In the genomic region with DNA sequence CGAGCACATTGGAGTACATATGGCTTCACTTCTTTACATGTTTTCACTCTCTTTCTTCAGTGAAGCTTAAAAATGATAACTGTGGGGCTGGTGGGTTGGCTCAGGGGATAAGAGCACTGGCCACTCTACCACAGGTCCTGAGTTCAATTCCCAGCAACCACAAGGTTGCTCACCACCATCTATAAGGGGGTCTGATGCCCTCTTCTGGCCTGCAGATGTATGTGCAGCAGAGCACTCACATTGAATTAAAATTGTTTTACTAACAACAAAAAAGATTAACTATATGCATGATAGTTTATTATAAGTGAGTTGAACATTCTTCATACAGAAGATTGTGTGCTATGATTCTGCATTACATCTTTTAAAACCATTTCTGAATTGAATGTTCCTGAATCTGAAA, we compare ENCODE assay signal across 18 mouse cellular contexts. TPM values are rescaled to one million over a fixed set of nuclear protein-coding genes. Genes with fewer than 3 reads are reported as not detected.
A peak's percentile ranks its signal among the peaks of the same experiment; 100 is the strongest.
DNase-seq lines count a peak whose midpoint lies in the region; ATAC-seq and TF ChIP-seq lines count a peak whose summit lies in the region.
"Had no signal": no experiment of that assay in that cellular context is flagged by ENCODE, and none has a peak within 500 bp of the region (broad histone marks: within the 10 kb centered on the region; RNA-seq: fewer than 3 reads in every experiment).

No protein-coding gene starts in this region.

- TF ChIP-seq CTCF in heart, adult 2 months (IDR thresholded peaks at IDR 0.05): peak; percentile 52
- TF ChIP-seq CTCF in liver, postnatal 0 days (IDR thresholded peaks at IDR 0.05; ENCODE audit: low read depth): peak; percentile 51
- TF ChIP-seq CTCF in MEL (IDR thresholded peaks at IDR 0.05 in 2 of 3, conservative IDR thresholded peaks at IDR 0.05 in 1 of 3; ENCODE audit: control insufficient read depth in 1 of 3, insufficient read depth in 1 of 3, low read depth in 2 of 3, low read length in 3 of 3, poor library complexity in 1 of 3, severe bottlenecking in 1 of 3): peak; percentile 52 to 54 (median 53)

- no peak for TF ChIP-seq EP300 in heart, adult 2 months (IDR thresholded peaks at IDR 0.05; ENCODE audit: insufficient read depth, low read depth, low read length)
- TF ChIP-seq EP300 in liver, postnatal 0 days (IDR thresholded peaks at IDR 0.05; ENCODE audit: low read depth): no peak
- TF ChIP-seq EP300 in MEL (IDR thresholded peaks at IDR 0.05; ENCODE audit: low read depth in 1 of 2, low read length in 2 of 2): no peak

- TF ChIP-seq POLR2A in heart, adult 2 months (IDR thresholded peaks at IDR 0.05; ENCODE audit: insufficient read depth, low read depth, low read length): no peak
- no peak for TF ChIP-seq POLR2A in MEL (IDR thresholded peaks at IDR 0.05; ENCODE audit: control insufficient read depth in 1 of 2, insufficient read depth in 1 of 2, low read depth in 1 of 2, low read length in 2 of 2, poor library complexity in 1 of 2)

- WGBS in heart, adult 2 months: 100% methylated on average over 1 of the region's 1 CpGs
- 96% methylated on average over 1 of the region's 1 CpGs for WGBS in heart, embryonic 10.5 days
- 90% methylated on average over 1 of the region's 1 CpGs for WGBS in liver, postnatal 0 days (ENCODE audit: insufficient replicate concordance)
- WGBS in liver, embryonic 12.5 days (ENCODE audit: insufficient replicate concordance): 100% methylated on average over 1 of the region's 1 CpGs

- no peak overlapping the region for H3K4me2 ChIP-seq in liver, postnatal 0 days (ENCODE audit: low read depth, low read length)
- H3K4me2 ChIP-seq in liver, embryonic 12.5 days: no peak overlapping the region
- H3K4me2 ChIP-seq: heart, embryonic 11.5 days had no signal

- no peaks in the 10 kb centered on the region for H3K27me3 ChIP-seq in heart, adult 2 months (ENCODE audit: control insufficient read depth, insufficient read depth, low read length)
- H3K27me3 ChIP-seq in heart, embryonic 10.5 days (ENCODE audit: insufficient read depth, poor library complexity, severe bottlenecking): no peaks in the 10 kb centered on the region
- no peaks in the 10 kb centered on the region for H3K27me3 ChIP-seq in liver, postnatal 0 days (ENCODE audit: insufficient read depth, low read length)
- H3K27me3 ChIP-seq in liver, embryonic 12.5 days (replicated peaks): no peaks in the 10 kb centered on the region
- H3K27me3 ChIP-seq in MEL (ENCODE audit: control insufficient read depth in 1 of 2, insufficient read depth in 2 of 2, low read length in 2 of 2): no peaks in the 10 kb centered on the region
- no peaks in the 10 kb centered on the region for H3K27me3 ChIP-seq in splenic B cell, adult 2 months (ENCODE audit: control insufficient read depth, insufficient read depth, low read length, poor library complexity, severe bottlenecking)

- H3K9ac ChIP-seq in heart, adult 2 months (ENCODE audit: low read depth, low read length): no peak overlapping the region
- H3K9ac ChIP-seq in liver, postnatal 0 days (replicated peaks): no peak overlapping the region
- no peak overlapping the region for H3K9ac ChIP-seq in liver, embryonic 12.5 days
- H3K9ac ChIP-seq in MEL (ENCODE audit: control insufficient read depth, low read depth, low read length, poor library complexity, severe bottlenecking): no peak overlapping the region

- H3K36me3 ChIP-seq in heart, adult 2 months (ENCODE audit: control insufficient read depth, insufficient read depth, low read length): no peaks in the 10 kb centered on the region
- peaks cover 51% of the 10 kb centered on the region for H3K36me3 ChIP-seq in heart, embryonic 10.5 days
- H3K36me3 ChIP-seq in liver, postnatal 0 days (replicated peaks; ENCODE audit: insufficient read depth, low read length): peaks cover 26% of the 10 kb centered on the region; the same call in 1 of the 2 replicates
- H3K36me3 ChIP-seq in liver, embryonic 12.5 days: peaks cover 59% of the 10 kb centered on the region
- H3K36me3 ChIP-seq in MEL (ENCODE audit: control insufficient read depth in 1 of 2, insufficient read depth in 2 of 2, low read length in 2 of 2): peaks cover 11 to 14% of the 10 kb centered on the region in 2 experiments
- H3K36me3 ChIP-seq in splenic B cell, adult 2 months (ENCODE audit: control insufficient read depth, insufficient read depth, low read length, poor library complexity, severe bottlenecking): peaks cover 2% of the 10 kb centered on the region

- DNase-seq in heart, adult 2 months: no peak
- no peak for DNase-seq in heart, embryonic 10.5 days (ENCODE audit: low spot score)
- DNase-seq in liver, postnatal 0 days: no peak
- peak; percentile 30 for DNase-seq in MEL (ENCODE audit: low read depth, low spot score)
- peak; percentile 15 for DNase-seq in splenic B cell, adult 2 months (ENCODE audit: low read depth, low spot score)
- DNase-seq in cerebellum, adult 18-20 months: no peak
- DNase-seq: cerebellum, adult 2 months; gastrocnemius, postnatal 10 days; heart, postnatal 36 days; lung, postnatal 36 days; right cerebral cortex, adult 18-20 months; spleen, adult 18-20 months; thymus, postnatal 36 days had no signal

- peak; percentile 44 for TF ChIP-seq RAD21 in MEL (IDR thresholded peaks at IDR 0.05; ENCODE audit: low read depth, low read length)

- no peak for ATAC-seq in liver, postnatal 0 days
- ATAC-seq in liver, embryonic 12.5 days: no peak
- ATAC-seq: forebrain, embryonic 16.5 days had no signal

- no peak overlapping the region for H3K4me3 ChIP-seq in heart, adult 2 months
- H3K4me3 ChIP-seq in heart, embryonic 10.5 days: no peak overlapping the region
- no peak overlapping the region for H3K4me3 ChIP-seq in liver, postnatal 0 days (ENCODE audit: low read depth, low read length)
- H3K4me3 ChIP-seq in liver, embryonic 12.5 days: no peak overlapping the region
- no peak overlapping the region for H3K4me3 ChIP-seq in MEL (ENCODE audit: control insufficient read depth in 1 of 2, insufficient read depth in 1 of 2, low read depth in 2 of 2, low read length in 2 of 2)
- H3K4me3 ChIP-seq: erythroblast, embryonic 14.5 days; midbrain, embryonic 10.5 days had no signal

- H3K4me1 ChIP-seq in heart, adult 2 months (ENCODE audit: control insufficient read depth, insufficient read depth, low read length): no peaks in the 10 kb centered on the region
- H3K4me1 ChIP-seq in heart, embryonic 10.5 days: no peaks in the 10 kb centered on the region
- no peaks in the 10 kb centered on the region for H3K4me1 ChIP-seq in liver, postnatal 0 days (ENCODE audit: insufficient read depth)
- no peaks in the 10 kb centered on the region for H3K4me1 ChIP-seq in liver, embryonic 12.5 days
- peaks cover 0 to 12% of the 10 kb centered on the region in 2 experiments; a peak in 2 of 4 replicates for H3K4me1 ChIP-seq in MEL (ENCODE audit: control insufficient read depth in 1 of 2, insufficient read depth in 2 of 2, low read length in 2 of 2)
- H3K4me1 ChIP-seq: midbrain, embryonic 10.5 days had no signal

- intact Hi-C loops in heart, adult 2 months (cut with DNase I): no loop called here

- no peak overlapping the region for H3K27ac ChIP-seq in heart, adult 2 months
- H3K27ac ChIP-seq in heart, embryonic 10.5 days: no peak overlapping the region
- H3K27ac ChIP-seq in liver, postnatal 0 days (ENCODE audit: low read depth): no peak overlapping the region
- no peak overlapping the region for H3K27ac ChIP-seq in liver, embryonic 12.5 days
- no peak overlapping the region for H3K27ac ChIP-seq in MEL (ENCODE audit: control insufficient read depth, low read depth, low read length)
- H3K27ac ChIP-seq: midbrain, embryonic 10.5 days had no signal

- no peaks in the 10 kb centered on the region for H3K79me2 ChIP-seq in heart, adult 2 months (replicated peaks; ENCODE audit: control insufficient read depth, insufficient read depth, low read length)
- no peaks in the 10 kb centered on the region for H3K79me2 ChIP-seq in MEL (ENCODE audit: control insufficient read depth, insufficient read depth, low read length, poor library complexity)

- no peaks in the 10 kb centered on the region for H3K9me3 ChIP-seq in heart, embryonic 10.5 days
- no peaks in the 10 kb centered on the region for H3K9me3 ChIP-seq in liver, postnatal 0 days (ENCODE audit: low read length)
- H3K9me3 ChIP-seq in liver, embryonic 12.5 days (replicated peaks): no peaks in the 10 kb centered on the region
- H3K9me3 ChIP-seq in MEL (replicated peaks; ENCODE audit: insufficient read depth, low read length): no peaks in the 10 kb centered on the region
- H3K9me3 ChIP-seq: midbrain, embryonic 10.5 days had no signal

RNA-seq across cellular contexts. Expression of a gene that starts 9.4 kb away (rescaled TPM):
- 1 to 10 TPM; 6.6 TPM for total RNA-seq in heart, adult 2 months (2021)
- 6.5 and 11.4 TPM in 2 replicates for polyA plus RNA-seq in heart, adult 2 months (2012; rRNA removed)
- polyA plus RNA-seq in heart, embryonic 10.5 days (2016; fragmentation: Nextera tagmentation; extraction: Ambion mirVana): 1.7 and 2.3 TPM in 2 replicates
- 1.2 and 1.3 TPM in 2 replicates for polyA plus RNA-seq in liver, postnatal 0 days (2015; fragmentation: Nextera tagmentation; extraction: Ambion mirVana)
- 1.4 and 1.7 TPM in 2 replicates for polyA plus RNA-seq in liver, embryonic 12.5 days (2016; fragmentation: Nextera tagmentation; extraction: Ambion mirVana)
- 0.46 and 0.50 TPM in 2 replicates for total RNA-seq in MEL (2012; rRNA removed)
- 1 to 10 TPM in 1 of 2 experiments, not detected in 1; 1.1 TPM for polyA plus RNA-seq in MEL (2012; ENCODE audit: insufficient read depth in 1 of 2, insufficient read length in 2 of 2, low read depth in 1 of 2, low replicate concordance in 2 of 2, missing spikeins in 1 of 2)

RNA-seq across cellular contexts. Expression of a gene that starts 10.2 kb away (rescaled TPM):
- 10 to 100 TPM; 14.5 to 14.9 TPM for total RNA-seq in heart, adult 2 months (2021)
- 12.1 and 21.1 TPM in 2 replicates for polyA plus RNA-seq in heart, adult 2 months (2012; rRNA removed)
- 21.0 and 21.3 TPM in 2 replicates for polyA plus RNA-seq in heart, embryonic 10.5 days (2016; fragmentation: Nextera tagmentation; extraction: Ambion mirVana)
- 9.6 and 10.0 TPM in 2 replicates for polyA plus RNA-seq in liver, postnatal 0 days (2015; fragmentation: Nextera tagmentation; extraction: Ambion mirVana)
- polyA plus RNA-seq in liver, embryonic 12.5 days (2016; fragmentation: Nextera tagmentation; extraction: Ambion mirVana): 16.0 and 18.0 TPM in 2 replicates
- total RNA-seq in MEL (2012; rRNA removed): 8.1 and 11.1 TPM in 2 replicates
- 10 to 100 TPM in 1 of 2 experiments, not detected in 1; 17.5 TPM for polyA plus RNA-seq in MEL (2012; ENCODE audit: insufficient read depth in 1 of 2, insufficient read length in 2 of 2, low read depth in 1 of 2, low replicate concordance in 2 of 2, missing spikeins in 1 of 2)

RNA-seq across cellular contexts. Expression of a gene that starts 10.4 kb away (rescaled TPM):
- 10 to 100 TPM in 1 of 2 experiments, 1 to 10 TPM in 1; 9.8 to 10.2 TPM for total RNA-seq in heart, adult 2 months (2021)
- polyA plus RNA-seq in heart, adult 2 months (2012; rRNA removed): 3.6 and 8.1 TPM in 2 replicates
- polyA plus RNA-seq in heart, embryonic 10.5 days (2016; fragmentation: Nextera tagmentation; extraction: Ambion mirVana): 27.4 and 28.5 TPM in 2 replicates
- polyA plus RNA-seq in liver, postnatal 0 days (2015; fragmentation: Nextera tagmentation; extraction: Ambion mirVana): 7.9 and 9.0 TPM in 2 replicates
- 21.7 and 21.8 TPM in 2 replicates for polyA plus RNA-seq in liver, embryonic 12.5 days (2016; fragmentation: Nextera tagmentation; extraction: Ambion mirVana)
- 15.8 and 16.7 TPM in 2 replicates for total RNA-seq in MEL (2012; rRNA removed)
- 10 to 100 TPM in 1 of 2 experiments, not detected in 1; 14.5 TPM for polyA plus RNA-seq in MEL (2012; ENCODE audit: insufficient read depth in 1 of 2, insufficient read length in 2 of 2, low read depth in 1 of 2, low replicate concordance in 2 of 2, missing spikeins in 1 of 2)

RNA-seq across cellular contexts. Expression of a gene that starts 52.1 kb away (rescaled TPM):
- total RNA-seq in heart, adult 2 months (2021): 10 to 100 TPM; 57.9 to 65.4 TPM
- 12.1 and 25.8 TPM in 2 replicates for polyA plus RNA-seq in heart, adult 2 months (2012; rRNA removed)
- polyA plus RNA-seq in heart, embryonic 10.5 days (2016; fragmentation: Nextera tagmentation; extraction: Ambion mirVana): 65.7 and 66.3 TPM in 2 replicates
- polyA plus RNA-seq in liver, postnatal 0 days (2015; fragmentation: Nextera tagmentation; extraction: Ambion mirVana): 17.2 TPM in 2 replicates
- 48.5 and 49.6 TPM in 2 replicates for polyA plus RNA-seq in liver, embryonic 12.5 days (2016; fragmentation: Nextera tagmentation; extraction: Ambion mirVana)
- 41.5 and 50.8 TPM in 2 replicates for total RNA-seq in MEL (2012; rRNA removed)
- 10 to 100 TPM in 1 of 2 experiments, not detected in 1; 81.5 TPM for polyA plus RNA-seq in MEL (2012; ENCODE audit: insufficient read depth in 1 of 2, insufficient read length in 2 of 2, low read depth in 1 of 2, low replicate concordance in 2 of 2, missing spikeins in 1 of 2)

RNA-seq across cellular contexts. Expression of a gene that starts 55.9 kb away (rescaled TPM):
- total RNA-seq in heart, adult 2 months (2021): 100 to 1,000 TPM; 443 to 527 TPM
- polyA plus RNA-seq in heart, adult 2 months (2012; rRNA removed): 174 and 320 TPM in 2 replicates
- polyA plus RNA-seq in heart, embryonic 10.5 days (2016; fragmentation: Nextera tagmentation; extraction: Ambion mirVana): 59.7 and 64.8 TPM in 2 replicates
- 14.9 and 18.8 TPM in 2 replicates for polyA plus RNA-seq in liver, postnatal 0 days (2015; fragmentation: Nextera tagmentation; extraction: Ambion mirVana)
- polyA plus RNA-seq in liver, embryonic 12.5 days (2016; fragmentation: Nextera tagmentation; extraction: Ambion mirVana): 41.9 and 43.4 TPM in 2 replicates
- total RNA-seq in MEL (2012; rRNA removed): 63.9 and 78.8 TPM in 2 replicates
- 100 to 1,000 TPM in 1 of 2 experiments, 10 to 100 TPM in 1; 80.6 to 130 TPM for polyA plus RNA-seq in MEL (2012; ENCODE audit: insufficient read depth in 1 of 2, insufficient read length in 2 of 2, low read depth in 1 of 2, low replicate concordance in 2 of 2, missing spikeins in 1 of 2)

Comparison
In these comparisons a context has a peak if more than half of its experiments do, and no peak if none do; other contexts are left out.
1. DNase-seq: peak in MEL (single experiment) and splenic B cell, adult 2 months (single experiment); none in heart, adult 2 months (0 of 2), heart, embryonic 10.5 days (single experiment), liver, postnatal 0 days (single experiment) and cerebellum, adult 18-20 months (0 of 2).
2. Peak in every context shown above with its lines, with median percentiles within 50 percentile points of each other: CTCF ChIP-seq.